Mouse (Mus musculus) thymus, adult 18-20 months (tissue): ENCODE data around the gene 1700024P04Rik.
A peak's percentile ranks its signal among the peaks of the same experiment; 100 is the strongest.

ENCODE experiments used
- DNase-seq, 2 experiments: peaks; one replicate each; pipeline ENCODE4 v3.0.0; 2022; ENCODE audit warnings: mixed read lengths in 2 of 2

Gene 1700024P04Rik

GRCm38 (mm10) chr13:98963612-98964011 is 20.8 kb downstream of the 1700024P04Rik start:
- DNase-seq, result no peak

GRCm38 (mm10) chr13:98958177-98958576 is 26.2 kb downstream of the 1700024P04Rik start:
- DNase-seq, result no peak

DNA sequence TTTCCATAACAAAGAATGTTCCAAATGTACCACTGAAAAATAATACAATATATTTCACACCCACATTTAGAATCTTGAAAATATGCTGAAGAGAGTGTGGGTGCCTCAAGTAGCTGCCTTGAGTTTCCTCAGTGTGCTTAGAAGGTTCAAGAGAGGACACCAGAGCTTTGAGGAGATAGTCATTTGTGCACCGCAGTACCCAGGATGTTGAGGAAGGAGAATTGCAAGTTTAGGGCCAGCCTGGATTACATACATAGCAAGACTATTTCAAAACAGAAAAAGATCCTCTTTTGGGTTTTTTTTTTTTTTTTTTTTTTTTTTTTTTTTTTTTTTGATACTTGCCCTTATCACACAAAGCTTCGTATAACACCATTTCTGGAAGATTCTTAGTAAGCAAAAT is 28.2 kb downstream of the 1700024P04Rik start:
- no peak for DNase-seq

DNA sequence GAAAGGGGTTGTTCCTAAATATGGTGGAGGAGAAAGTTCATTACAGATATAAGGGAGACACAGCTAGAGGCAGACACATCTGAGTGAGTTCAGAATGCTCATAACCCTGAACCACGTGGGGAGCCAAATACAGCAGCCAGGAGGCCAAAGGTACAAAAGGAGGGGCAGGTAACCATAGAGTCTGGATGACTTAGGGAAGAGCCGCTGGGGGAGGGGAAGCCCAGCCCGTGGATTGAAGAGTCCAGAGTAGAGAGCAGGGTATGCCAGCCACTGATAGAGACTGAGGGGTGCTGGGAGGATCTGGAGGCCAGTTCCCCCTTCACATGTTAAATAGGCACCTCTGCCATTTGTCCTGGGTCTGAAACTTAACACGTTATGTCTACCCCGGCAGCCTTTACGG is 28.7 kb downstream of the 1700024P04Rik start:
- DNase-seq, result no peak

GRCm38 (mm10) chr13:98955226-98955625 is 29.1 kb downstream of the 1700024P04Rik start:
- DNase-seq, result no peak

DNA sequence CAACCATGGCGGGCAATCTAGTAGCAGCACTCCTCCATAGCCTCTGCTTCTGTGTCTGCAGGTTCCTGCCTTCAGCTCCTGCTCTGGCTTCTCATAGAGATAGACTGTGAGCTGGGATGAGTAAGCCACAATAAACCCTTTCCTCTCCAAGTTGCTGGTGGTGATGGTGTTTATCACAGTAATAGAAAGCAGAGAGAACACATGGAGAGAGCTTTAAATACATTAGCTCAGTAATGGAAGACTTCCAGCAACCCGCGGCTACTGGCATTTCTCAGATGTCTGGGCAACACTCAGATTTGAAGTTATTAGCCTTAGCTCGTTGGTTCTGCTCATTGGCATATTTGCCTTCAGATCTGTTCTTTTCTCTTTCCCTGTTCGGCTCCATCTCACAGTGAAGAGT is 30.5 kb downstream of the 1700024P04Rik start:
- DNase-seq, result no peak

GRCm38 (mm10) chr13:98951951-98952350 is 32.4 kb downstream of the 1700024P04Rik start:
- DNase-seq, result no peak

- no peak for DNase-seq
Measured at GRCm38 (mm10) chr13:98948146-98948545, 36.2 kb downstream of the 1700024P04Rik start.

GRCm38 (mm10) chr13:98946434-98946833 is 37.9 kb downstream of the 1700024P04Rik start:
- no peak for DNase-seq

DNA sequence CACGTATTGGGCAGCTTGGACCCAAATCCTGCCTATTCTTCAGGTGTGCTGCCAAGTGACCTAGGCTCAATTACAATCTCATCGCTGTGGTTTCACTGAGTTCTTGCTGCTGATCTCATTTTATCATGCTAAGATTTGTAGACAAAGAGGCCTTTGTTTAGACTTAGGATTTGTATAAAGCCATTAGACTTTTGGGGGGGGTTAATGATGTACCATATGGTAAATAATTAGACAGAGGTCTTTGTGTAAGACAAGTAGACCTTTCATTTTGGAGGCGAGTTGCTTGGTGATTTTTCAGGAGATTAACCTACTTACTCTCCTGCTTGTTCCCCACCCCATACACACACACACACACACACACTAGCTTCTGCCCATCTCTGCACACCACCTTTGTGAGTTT is 38.5 kb downstream of the 1700024P04Rik start:
- DNase-seq, result no peak

GRCm38 (mm10) chr13:98945381-98945780 is 39.0 kb downstream of the 1700024P04Rik start:
- no peak for DNase-seq

- peak in 1 of 2 experiments; percentile 21 for DNase-seq
Measured at GRCm38 (mm10) chr13:98944620-98945081, 39.7 kb downstream of the 1700024P04Rik start.

DNA sequence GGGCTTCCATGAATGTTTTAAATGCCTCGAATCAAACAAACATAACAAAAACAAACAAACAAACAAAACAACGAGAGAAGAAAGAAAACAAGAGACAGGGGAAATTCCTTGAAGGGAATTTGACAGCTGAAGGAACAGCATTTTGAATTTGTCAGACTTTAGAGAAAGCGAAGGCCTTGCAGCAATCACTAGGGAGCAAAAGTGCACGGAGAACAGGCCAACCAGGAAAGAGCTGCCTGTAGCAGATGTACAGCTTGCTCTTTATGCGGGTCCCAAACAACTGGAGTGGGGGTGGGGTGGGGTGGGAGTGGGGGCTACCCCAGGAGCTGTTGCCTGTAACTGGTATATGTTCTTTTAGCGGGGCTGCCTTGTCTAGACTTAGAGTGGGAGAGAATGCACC is 42.0 kb downstream of the 1700024P04Rik start:
- no peak for DNase-seq

DNA sequence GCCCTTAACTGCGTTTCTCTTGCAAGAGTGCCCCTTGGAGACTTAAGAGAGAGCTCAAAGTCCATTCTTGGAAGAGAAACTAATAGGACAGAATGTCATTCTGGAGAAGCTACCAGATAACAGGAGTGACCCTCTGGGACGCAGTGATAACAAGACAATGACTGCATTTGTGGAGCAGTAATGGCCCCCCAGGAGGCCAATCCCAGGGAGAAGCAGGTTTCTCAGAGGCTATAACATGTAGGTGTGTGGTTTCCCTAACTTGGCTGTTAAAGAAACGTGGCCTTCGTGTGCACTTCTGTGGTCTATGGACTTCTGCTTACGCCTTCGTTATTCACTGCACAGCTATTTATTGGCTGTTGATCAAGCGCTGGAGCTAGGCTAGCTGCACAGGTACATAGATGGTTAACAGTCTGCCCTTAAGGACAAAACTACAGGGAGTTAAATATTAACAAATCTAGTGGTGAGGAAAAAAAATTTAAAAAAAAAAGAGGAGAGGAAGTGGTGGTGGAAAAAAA is 42.5 kb downstream of the 1700024P04Rik start:
- no peak for DNase-seq

- DNase-seq, result no peak
Measured at GRCm38 (mm10) chr13:98937108-98937507, 47.3 kb downstream of the 1700024P04Rik start.
